Mouse (Mus musculus) Muller cell, postnatal 12 days (primary cell): ENCODE measurements around the gene Tmc2.

Source experiments
- DNase-seq: peaks from one replicate; pipeline ENCODE4 v3.0.0-alpha.2; 2015; ENCODE audit errors: inconsistent ontology term

Gene Tmc2

DNA sequence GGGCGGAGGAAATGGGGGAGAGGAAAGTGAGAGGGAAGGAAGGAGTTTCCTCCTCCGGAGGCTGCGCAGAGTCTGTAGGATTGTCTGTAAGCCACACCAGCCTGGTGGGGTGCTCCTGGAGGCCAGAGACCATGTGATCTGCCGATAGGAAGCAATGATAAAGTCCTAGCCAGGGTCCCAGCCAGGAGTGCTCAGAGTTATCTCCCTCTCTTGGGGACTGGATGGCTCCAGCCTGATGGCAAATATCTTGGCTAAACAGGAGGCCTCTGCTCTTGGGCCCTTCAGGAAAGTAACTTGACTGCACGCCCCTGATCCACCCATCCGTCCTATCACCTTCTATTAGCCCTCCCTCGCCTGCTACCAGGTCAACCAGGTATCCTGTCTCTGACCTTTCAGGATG, 53.2 kb downstream of the Tmc2 start:
- DNase-seq = no peak

DNA sequence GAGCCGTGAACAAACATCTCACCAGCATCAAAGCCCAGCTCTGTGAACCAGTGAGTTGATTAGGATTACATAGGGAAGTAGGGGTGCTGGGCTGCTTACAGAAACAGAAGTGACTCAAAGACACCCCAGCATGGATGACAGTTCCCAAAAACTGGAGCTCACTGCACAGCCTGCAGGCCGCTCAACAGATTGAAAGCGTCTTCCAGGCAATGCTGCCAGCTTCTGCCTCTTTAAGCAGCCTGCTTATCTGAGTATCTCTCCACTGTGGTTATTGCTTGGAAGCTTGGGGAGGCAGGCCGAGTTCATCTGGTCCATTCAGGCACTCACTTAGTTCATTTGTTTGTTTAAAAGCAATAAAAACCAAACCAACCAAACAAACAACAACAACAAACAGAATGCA, 61.8 kb downstream of the Tmc2 start:
- DNase-seq = no peak

DNA sequence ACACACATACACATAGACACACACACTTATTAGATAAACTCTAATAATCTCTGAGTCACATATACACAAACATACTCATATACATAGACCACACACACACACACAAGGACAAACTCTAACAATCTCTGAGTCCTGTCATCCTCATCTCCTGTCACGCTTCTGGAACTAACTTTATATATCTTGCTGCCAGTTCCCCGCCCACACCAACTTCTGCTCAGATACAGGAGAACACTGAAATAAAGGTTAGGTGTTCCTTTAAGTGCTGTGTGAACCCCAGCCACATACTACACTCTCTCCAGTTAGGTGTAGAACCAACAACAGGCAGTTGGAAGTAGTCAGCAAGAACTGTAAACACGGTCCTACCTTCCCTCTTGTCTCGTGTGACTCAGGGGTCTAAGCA, 65.8 kb downstream of the Tmc2 start:
- no peak for DNase-seq

DNA sequence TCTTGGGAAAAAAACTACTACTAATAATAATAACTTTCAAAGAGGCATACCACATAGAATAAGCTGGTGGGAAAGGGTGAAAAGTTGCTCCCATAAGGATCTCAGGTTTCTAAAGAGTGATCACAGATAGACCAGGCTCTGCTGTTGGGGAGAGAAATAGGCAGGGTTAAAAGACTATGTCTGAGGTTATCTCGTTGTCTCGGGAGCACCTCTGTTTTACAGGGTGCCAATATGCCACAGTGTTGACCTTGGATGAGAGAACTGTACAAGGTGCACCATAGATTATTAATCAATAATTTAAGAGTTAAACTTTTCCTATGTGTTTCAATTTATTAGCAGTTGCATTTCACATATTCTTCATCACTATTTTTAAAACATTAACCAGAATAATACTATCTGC, 66.9 kb downstream of the Tmc2 start:
- DNase-seq = no peak

DNA sequence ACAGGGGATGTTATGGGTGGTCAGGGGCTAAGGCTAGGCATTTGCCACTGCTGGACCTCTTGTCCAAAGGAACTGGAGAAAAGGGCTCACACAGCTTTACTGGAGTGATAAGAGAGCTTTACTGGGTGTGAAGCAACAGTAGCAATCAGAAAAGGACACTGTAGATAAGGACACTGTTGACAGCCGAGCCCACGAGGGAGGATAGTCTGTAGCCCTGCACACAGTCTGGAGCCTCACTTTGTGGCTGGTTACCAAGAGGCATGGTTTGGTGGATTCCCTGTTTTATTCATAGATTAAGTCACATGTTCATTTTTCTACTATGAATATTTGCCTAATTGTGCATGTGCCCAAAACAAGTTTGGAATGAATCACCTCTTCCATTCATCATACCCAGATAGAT, 67.4 kb downstream of the Tmc2 start:
- peak; percentile 20 for DNase-seq

DNA sequence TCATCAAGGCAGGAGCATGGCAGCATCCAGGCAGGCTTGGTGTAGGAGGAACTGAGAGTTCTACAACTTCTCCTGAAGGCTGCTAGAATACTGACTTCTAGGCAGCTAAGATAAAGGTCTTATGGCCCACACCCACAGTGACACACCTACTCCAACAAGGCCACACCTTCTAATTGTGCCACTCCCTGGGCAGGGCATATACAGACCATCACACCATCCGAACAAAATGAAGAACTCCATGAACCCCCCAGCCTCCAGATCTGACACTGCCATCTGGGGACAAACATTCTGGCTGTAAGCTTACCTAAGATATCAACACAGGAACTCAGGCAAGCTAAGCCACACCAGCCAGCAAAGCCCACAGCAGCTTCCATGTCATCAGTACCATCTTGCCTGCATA, 70.5 kb downstream of the Tmc2 start:
- no peak for DNase-seq

DNA sequence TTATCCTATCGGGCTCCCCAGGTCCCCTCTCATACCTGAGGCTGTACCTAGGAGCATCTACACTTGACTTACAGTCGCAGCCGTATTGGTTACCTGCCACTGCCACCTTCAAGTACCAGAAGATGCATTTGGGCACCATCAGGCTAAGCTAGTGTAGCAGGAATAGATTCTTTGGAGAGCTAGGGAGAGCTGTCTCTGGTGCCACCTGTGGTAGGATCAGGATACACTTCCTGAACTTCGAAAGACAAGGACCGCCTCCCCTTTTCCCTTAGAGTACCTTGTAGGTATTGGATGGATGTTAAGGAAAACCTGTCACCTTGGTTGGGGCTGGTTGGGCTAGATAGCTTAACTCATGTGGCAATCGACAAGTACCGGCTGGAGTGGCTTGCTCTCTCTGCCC, 73.1 kb downstream of the Tmc2 start:
- DNase-seq = no peak

DNA sequence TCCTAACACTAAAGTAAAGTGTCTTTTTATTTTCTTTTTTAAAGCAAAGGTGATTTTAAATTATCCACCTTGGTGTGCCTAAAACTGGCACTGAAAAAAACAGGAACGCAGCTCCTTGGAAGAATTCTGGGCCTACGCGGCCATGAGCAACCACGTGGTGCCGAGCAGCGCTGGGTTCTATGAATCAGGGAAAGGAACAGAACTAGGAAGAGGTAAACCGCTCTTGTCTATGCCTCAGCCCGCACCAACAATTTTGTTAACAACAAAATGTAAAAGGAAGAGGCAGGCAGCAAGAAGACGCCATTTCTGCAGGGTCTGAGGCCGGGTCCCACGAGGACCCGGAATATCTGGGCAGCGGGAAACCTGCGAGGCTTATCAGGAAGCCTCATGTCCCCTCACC, 78.7 kb downstream of the Tmc2 start:
- DNase-seq = no peak

DNA sequence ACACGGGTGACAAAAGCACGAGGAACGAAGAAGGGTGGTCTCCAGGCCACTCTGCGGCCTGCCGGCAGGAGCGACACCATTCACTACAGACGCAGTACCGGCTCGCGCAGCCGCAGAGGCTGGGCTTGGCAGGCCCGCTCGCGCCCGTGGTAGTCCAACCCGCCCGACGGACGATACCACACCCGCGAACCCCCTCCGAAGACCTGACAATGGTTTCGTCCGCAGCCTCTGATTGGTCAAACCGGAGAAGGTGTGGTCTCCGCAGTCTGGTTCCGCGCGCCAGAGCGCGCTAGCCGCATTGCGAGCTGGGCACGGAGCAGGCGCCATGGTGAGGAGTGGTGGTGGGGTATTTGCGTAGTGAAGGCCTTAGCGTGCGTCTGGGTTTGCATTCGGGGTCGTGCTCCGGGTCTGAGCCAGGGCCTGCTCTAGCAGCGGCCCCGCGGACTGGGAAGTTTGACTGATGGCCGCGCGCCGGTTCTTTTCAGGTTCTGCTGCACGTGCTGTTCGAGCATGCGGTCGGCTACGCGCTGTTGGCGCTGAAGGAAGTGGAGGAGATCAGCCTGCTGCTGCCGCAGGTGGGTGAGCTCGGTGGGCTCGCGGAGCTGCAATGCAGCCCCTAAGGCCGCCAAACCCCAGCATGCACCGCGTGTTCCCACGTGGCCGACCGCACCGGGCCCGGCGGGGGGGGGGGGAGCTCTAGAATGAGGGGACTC, 79.3 kb downstream of the Tmc2 start, which contains the start of gene Nop56:
Nop56 (plus strand) TSS at position 282 of the 713 bp plus-strand sequence.
- peak; percentile 99 for DNase-seq

DNA sequence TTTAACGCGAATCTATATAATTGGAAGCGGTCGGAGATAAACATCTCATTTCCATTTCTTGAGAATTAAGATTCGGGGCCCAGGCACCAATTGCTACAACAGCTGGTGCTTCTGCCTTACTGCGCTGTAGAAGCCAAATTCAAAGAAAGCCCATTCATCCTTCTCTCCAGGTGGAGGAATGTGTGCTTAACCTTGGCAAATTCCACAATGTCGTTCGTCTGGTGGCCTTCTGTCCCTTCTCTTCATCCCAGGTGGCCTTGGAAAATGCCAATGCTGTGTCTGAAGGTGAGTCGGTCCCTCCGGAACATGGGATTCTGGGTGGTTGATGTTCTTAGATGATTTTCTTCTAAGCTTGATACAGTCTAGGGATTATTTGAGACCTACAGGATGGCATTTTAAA, 79.9 kb downstream of the Tmc2 start:
- DNase-seq = no peak

DNA sequence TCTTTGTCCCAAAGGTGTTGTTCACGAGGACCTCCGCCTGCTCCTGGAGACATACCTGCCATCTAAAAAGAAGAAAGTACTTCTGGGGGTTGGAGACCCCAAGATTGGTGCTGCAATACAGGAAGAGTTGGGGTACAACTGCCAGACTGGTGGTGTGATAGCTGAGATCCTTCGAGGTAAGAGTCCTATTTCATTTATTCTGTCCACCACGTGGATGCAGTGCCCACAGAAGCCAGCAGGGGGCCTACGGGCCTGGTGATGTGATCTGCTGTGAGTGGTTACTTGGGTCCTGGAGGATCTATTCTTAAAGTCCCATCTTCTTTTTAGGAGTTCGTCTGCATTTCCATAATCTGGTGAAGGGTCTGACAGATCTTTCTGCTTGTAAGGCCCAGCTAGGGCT, 80.7 kb downstream of the Tmc2 start:
- DNase-seq = peak; percentile 68

DNA sequence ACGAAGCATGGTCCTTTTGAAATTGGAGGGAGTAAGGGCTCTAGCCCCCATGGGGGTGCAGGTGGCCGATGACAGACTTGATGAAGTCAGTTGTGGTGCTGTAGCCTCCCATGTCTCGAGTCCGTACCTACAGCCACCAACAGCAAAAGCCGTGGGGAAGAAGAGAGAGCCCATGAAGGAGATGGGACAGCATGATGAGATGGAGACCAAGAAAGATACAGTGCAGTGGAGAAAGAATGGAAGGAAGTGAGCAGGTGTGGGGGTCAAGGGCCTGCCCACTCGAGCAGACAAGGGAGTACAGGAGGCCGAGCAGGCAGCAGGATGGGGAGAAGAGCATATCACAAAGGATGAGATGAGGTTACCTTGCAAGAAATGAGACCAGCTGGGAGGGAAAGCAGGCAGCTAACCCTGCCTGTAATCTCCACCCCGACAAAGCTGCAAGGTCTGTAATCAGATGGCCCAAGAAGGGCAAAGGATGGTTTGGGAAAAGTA, 84.7 kb downstream of the Tmc2 start:
- DNase-seq = no peak

DNA sequence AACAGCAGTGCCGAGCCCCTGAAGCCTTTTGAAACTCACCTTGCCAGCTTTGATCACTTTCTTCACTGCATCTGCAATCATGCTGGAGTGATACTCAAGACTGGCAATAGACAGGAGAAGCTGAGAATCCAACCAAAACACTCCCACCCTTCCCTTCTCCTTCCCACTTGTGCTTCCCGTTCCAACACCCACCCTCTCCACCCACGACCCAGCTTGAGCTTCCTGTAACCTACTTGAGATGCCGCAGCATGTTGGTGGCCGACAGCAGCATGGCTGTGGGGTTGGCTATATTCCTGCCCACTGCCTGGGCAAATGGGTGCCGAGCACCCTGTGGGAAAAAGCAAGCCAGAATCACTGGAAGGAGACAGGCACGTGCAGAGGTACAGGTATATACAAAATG, 85.2 kb downstream of the Tmc2 start:
- no peak for DNase-seq

DNA sequence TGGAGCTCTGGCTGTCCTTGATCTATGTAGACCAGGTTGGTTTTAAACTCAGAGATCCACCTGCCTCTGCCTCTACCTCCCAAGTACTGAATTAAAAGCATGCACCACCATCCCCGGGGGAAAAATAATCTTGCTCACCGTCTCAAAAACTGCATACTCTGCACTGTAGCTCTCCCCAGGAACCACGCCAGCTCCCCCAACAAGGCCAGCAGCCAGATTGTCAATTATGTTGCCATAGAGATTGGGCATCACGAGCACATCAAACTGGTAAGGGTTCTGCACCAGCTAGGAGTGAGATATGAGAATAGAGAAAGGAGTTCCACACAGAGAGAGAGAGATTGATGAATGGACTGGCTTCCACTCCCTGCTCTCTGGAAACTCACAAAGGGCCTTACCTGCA, 85.8 kb downstream of the Tmc2 start:
- no peak for DNase-seq

DNA sequence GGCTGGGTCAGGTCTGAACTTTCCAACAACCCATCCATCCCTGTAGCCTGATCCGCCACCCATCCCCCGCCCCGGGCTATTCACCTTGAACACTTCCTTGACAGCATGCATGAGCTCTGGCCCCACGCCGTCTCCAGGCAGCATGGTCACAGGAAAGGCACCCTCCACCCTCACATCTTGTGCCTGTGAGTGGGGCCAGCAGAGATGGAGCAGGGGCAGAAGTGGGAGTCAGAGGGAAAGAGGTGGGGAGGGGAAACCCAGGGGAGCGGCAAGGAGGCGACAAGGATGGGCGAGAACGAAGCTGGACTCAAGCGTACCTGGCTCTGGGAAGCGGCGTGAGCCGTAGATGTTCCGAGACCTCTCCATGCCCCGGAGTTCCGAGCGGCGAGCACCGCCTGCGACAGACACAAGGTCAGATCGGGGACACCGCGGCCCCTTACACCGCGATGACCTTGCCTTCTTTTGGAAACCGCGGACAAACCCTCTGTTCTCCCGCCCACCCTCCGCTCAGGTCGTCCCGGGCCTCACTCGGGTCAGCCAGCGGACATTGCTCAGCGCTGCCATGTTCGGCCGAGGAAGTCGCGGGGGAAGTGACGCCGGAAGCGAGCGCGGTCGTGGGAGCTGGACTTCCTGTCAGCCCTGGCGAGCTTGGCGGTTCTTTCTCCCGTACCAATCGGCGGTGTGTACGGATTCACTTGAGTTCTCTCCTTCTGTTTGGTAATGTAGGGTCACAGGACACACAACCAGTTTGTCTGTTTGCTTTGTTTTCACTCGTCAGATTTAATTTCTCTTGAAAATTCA, 89.1 kb downstream of the Tmc2 start, which contains the start of gene Idh3b:
Idh3b (minus strand) TSS at position 694 of the 801 bp plus-strand sequence.
- peak; percentile 85 for DNase-seq

DNA sequence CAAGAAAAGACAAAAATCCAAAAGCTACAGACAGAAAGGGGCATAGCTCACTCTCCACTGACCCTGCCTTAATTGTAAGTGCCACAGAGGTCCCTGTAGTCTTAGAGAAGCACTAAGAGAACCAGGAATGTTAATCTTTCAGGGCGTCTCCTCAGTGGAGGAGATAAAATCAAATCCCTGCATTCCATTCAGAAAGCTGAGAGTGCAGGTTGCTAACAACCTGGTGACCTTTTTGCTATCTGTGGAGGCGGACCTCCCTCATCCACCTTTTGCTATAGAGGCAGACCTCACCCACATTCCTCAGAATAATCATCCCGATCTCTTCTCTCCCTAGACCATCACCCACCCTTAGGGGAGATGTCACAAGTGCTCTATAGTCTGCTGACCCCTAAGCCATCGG, 94.1 kb downstream of the Tmc2 start:
- DNase-seq = no peak

DNA sequence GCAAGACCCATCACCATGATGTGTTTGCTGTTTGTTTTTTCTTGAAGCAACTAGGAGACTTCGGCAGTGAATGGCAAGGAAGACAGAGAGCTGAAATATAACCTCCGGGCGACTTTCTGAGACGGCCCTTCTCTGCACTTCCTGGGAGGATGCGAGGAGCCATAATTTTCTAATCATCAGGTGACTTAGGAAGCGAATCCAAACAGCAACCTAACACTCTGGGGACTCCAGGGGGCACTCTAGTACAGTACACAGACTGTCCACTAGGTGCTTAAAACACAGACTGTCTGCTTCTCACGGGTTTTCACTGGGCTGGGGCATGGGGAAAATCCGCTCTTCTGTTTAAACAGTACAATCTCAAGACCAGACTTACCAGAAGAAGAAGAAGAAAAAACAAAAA, 96.4 kb downstream of the Tmc2 start:
- peak; percentile 65 for DNase-seq

DNA sequence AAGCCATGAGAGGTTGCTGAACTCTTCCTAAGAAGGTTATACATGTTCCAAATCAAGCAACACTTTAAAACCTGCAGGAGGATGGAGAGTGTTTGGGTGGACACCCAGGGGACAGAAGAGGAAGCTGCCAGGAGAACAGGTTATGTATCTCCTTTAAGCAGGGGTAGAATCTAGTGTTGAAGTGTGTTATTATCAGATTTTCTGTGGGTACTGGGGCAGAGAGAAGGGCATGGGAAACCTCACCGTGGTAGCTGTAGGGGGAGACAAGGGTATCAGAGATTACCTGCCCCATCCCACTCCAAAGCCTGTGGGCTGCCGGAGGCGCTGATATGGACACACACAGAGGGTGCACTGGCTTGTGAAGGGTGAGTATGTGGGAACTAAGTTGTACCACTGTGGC, 98.0 kb downstream of the Tmc2 start:
- no peak for DNase-seq

DNA sequence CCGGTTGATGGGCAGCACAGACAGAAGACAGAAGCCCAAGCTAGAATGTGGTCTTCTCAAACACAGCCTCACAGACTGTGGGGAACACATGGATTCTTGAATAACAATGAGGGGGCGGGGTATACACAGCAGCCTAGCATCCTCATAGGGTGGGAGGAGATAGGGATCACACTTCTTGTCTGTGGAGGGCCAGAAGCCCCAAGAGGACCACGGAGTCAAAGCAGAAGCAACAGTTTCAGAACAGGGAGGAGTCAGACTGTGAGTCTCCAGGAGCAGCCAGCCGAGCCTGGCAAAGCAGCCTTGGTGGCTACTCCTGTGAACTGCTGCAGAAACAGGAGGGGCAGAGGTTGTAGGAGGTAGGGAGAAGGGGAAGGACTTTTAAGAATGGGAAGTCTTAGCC, 98.5 kb downstream of the Tmc2 start:
- DNase-seq = no peak

DNA sequence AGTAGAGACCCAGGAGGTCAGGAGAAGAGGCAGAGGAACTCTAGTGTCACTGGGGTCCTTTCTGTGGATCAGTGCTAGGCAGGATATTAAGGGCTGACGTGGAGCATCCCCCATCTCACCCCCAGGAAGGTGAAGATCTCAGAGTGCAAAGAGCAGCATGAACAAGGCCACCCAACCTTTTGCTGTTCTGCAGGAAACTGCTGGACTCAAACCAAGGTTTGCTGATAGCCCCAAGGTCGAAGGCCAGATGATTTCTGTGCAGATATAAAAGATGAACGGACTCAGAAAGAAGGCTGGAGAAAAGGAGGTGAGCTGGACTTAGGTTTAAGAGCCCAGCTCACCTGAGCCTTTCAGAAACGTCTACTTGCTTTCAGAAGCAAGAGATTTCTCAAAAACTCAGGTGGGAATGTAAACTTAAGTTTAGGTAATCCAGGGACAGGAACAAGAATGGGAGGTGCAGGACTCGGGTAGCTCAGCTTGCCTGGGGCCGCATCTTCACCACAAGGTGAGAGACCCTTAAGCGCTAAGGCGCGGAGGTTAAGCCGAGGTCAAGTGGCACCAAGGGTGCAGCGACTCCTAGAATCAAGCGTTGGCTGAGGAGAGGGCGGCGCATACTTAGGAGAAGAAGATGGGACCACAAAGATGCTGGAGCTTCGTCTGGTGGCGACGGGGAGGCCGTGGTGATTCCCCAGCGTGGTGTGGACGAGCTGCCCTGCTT, 99.4 kb downstream of the Tmc2 start:
- no peak for DNase-seq

DNA sequence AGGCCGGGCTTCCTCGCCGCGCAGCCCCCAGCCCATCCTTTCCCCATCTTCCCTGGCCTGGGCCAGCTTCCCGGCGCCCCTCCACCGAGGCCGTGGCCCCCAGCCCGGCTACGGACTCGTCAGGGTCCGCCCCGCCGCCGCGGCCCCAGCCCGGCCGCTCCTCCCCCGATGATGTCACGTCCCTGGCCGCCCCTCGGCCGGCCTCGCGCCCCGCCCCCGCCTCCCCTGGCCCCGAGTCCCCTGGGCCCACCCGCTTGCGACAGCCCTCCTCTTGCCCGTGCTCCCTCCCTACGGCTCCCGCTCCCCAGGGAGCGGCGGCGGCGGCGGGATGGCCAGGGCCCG, 99.9 kb downstream of the Tmc2 start, which contains the start of gene Ebf4:
Ebf4 (plus strand) TSS at position 234 of the 342 bp plus-strand sequence.
- peak; percentile 79 for DNase-seq

DNA sequence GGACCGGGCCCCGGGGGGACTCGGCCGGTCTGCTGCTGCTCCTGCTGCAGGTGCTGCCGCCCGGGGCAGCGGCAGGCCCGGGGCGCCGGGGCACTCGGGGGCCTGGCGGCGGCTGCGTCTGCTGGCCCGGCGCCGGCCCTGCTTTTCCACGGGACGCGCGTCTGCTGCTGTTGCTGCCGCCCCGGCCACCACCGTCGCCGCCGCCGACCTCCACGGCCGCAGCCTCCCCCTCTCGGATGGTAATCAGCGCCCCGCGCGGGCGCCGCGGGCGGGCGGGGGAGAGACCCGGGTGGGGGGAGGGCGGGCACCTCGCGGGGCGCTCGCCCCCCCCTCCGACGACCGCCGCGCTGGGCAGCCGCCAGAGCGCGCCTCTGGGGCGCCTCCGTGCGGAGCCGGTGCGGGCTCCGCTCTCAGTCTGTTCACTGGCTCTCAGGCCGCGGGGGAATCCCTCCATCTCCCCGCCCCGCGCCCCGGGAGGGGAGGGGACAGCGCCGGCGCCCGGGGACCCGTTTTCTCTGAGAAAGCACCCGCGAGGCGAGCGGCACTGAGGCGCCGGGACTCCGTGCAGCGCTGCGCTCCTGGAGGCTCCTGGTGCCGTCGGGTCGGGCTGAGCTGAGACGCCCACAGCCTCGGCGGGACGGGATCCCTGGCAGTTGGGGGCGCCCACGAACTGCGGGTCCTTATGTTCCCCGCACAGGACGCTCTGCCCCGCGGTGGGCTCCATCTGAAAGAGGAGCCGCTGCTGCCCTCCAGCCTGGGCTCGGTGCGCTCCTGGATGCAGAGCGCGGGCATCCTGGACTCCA, 100.5 kb downstream of the Tmc2 start:
- peak; percentile 80 for DNase-seq
